Mouse (Mus musculus) urinary bladder, postnatal 4 days (tissue): ENCODE results near the gene Wdr60.
"Not testable (repeated sequence)": the region's sequence is repeated elsewhere in the genome, so short reads cannot be mapped to it uniquely, and the experiment has no call there.

Experiments
- DNase-seq, 2 experiments: peaks; one replicate each; pipeline ENCODE4 v3.0.0; 2021 to 2022; ENCODE audit warnings: low spot score in 2 of 2

Gene Wdr60

GRCm38 (mm10) chr12:116262555-116263341 lies at the start of gene Wdr60:
TSS of gene Wdr60 (minus strand) at chr12:116263022.
- peak; percentile 82 to 88 for DNase-seq

GRCm38 (mm10) chr12:116308612-116309011 lies 45.8 kb upstream of the Wdr60 start:
- no peak for DNase-seq

- no peak for DNase-seq
Measured at GRCm38 (mm10) chr12:116307870-116308269, 45.0 kb upstream of the Wdr60 start.

GRCm38 (mm10) chr12:116306042-116306441 lies 43.2 kb upstream of the Wdr60 start:
- DNase-seq: no peak

GRCm38 (mm10) chr12:116302181-116302580 lies 39.4 kb upstream of the Wdr60 start:
- no peak for DNase-seq

GRCm38 (mm10) chr12:116299906-116300305 lies 37.1 kb upstream of the Wdr60 start:
- no peak for DNase-seq

GRCm38 (mm10) chr12:116293599-116294292 lies 30.9 kb upstream of the Wdr60 start:
- DNase-seq: no peak

- DNase-seq: no peak
Measured at GRCm38 (mm10) chr12:116293185-116293584, 30.4 kb upstream of the Wdr60 start.

GRCm38 (mm10) chr12:116283511-116283910 lies 20.7 kb upstream of the Wdr60 start:
- DNase-seq: no peak

- no peak for DNase-seq
Measured at GRCm38 (mm10) chr12:116282856-116283255, 20.0 kb upstream of the Wdr60 start.

- no peak for DNase-seq
Measured at GRCm38 (mm10) chr12:116281427-116282281, 18.8 kb upstream of the Wdr60 start.

GRCm38 (mm10) chr12:116280653-116281364 lies 18.0 kb upstream of the Wdr60 start, which contains the start of gene Esyt2:
TSS of gene Esyt2 (plus strand) at chr12:116281196.
- peak; percentile 99 to 100 for DNase-seq

- no peak for DNase-seq
Measured at GRCm38 (mm10) chr12:116280149-116280652, 17.4 kb upstream of the Wdr60 start.

GRCm38 (mm10) chr12:116279181-116279580 lies 16.4 kb upstream of the Wdr60 start:
- no peak for DNase-seq

GRCm38 (mm10) chr12:116278541-116278940 lies 15.7 kb upstream of the Wdr60 start:
- DNase-seq: no peak

GRCm38 (mm10) chr12:116276961-116277360 lies 14.1 kb upstream of the Wdr60 start:
- DNase-seq: no peak

- no peak for DNase-seq
Measured at GRCm38 (mm10) chr12:116275631-116276030, 12.8 kb upstream of the Wdr60 start.

- not testable (repeated sequence) for DNase-seq
Measured at GRCm38 (mm10) chr12:116275086-116275485, 12.3 kb upstream of the Wdr60 start, which contains the start of gene Gm11027. TSS of gene Gm11027 (plus strand) at chr12:116275386.

GRCm38 (mm10) chr12:116273733-116274132 lies 10.9 kb upstream of the Wdr60 start:
- DNase-seq: no peak

- no peak for DNase-seq
Measured at GRCm38 (mm10) chr12:116271071-116271470, 8.2 kb upstream of the Wdr60 start.

- DNase-seq: no peak
Measured at GRCm38 (mm10) chr12:116270538-116270937, 7.7 kb upstream of the Wdr60 start.
